7 mouse cellular contexts compared by ENCODE assay signal in the genomic region with DNA sequence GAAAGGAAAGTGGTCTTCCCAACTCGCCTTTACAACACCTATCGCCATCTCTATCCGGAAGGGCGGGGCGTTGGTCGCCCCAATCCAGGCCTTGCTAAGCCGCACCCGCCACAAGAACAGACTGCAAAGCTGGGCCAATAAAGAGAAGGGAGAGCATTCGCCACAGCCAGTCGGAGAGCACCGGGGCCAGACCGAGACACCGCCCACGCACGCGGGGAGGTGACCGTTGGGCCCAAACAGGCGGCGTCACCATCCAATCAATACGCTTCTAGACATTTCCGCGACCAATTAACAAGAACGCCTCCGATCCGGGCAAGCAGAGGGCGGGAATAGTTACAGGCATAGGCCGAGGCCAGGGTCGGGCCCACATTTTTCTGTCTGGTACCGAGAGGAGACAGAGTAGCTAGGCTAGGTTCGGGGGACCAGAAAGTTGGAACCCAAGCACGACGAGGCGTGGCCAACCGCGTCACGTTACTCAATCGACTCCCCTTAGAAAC. TPM values are rescaled to one million over a fixed set of nuclear protein-coding genes. Genes with fewer than 3 reads are reported as not detected.
DNase-seq lines count a peak whose midpoint lies in the region; ATAC-seq and TF ChIP-seq lines count a peak whose summit lies in the region.

No protein-coding gene starts in this region.

- H3K9ac ChIP-seq in intestine, postnatal 0 days (ENCODE audit: low read depth, low read length), result peak overlapping the region; percentile 97
- peak overlapping the region; percentile 93 for H3K9ac ChIP-seq in midbrain, embryonic 12.5 days (replicated peaks)

- no peak for TF ChIP-seq CTCF in intestine, postnatal 0 days (IDR thresholded peaks at IDR 0.05; ENCODE audit: low read depth)
- TF ChIP-seq CTCF in small intestine, adult 2 months (IDR thresholded peaks at IDR 0.05; ENCODE audit: extremely low read depth, insufficient read length, insufficient replicate concordance, low read depth, low read length), result no peak

- intact Hi-C loops in left cerebral cortex, postnatal 4 days (cut with DNase I), result loop anchor here (10.0 kb wide), 1 partner anchor 215 kb away; no protein-coding TSS in a partner anchor

- no peaks in the 10 kb centered on the region for H3K27me3 ChIP-seq in embryonic facial prominence, embryonic 10.5 days (replicated peaks; ENCODE audit: low read depth, poor library complexity, severe bottlenecking)
- no peaks in the 10 kb centered on the region for H3K27me3 ChIP-seq in intestine, postnatal 0 days (replicated peaks; ENCODE audit: control insufficient read depth, insufficient read depth, low read length)
- no peaks in the 10 kb centered on the region for H3K27me3 ChIP-seq in midbrain, embryonic 12.5 days
- no peaks in the 10 kb centered on the region for H3K27me3 ChIP-seq in small intestine, adult 2 months (ENCODE audit: control insufficient read depth, insufficient read depth, low read length)

- H3K36me3 ChIP-seq in embryonic facial prominence, embryonic 10.5 days (replicated peaks), result peaks cover 23% of the 10 kb centered on the region
- peaks cover 8% of the 10 kb centered on the region; the same call in 1 of the 2 replicates for H3K36me3 ChIP-seq in intestine, postnatal 0 days (ENCODE audit: control insufficient read depth, insufficient read depth)
- H3K36me3 ChIP-seq in midbrain, embryonic 12.5 days, result peaks cover 14% of the 10 kb centered on the region
- peaks cover 10% of the 10 kb centered on the region for H3K36me3 ChIP-seq in small intestine, adult 2 months (ENCODE audit: control insufficient read depth, insufficient read depth, low read length)

- peak; percentile 55; the same call in 1 of the 2 replicates for TF ChIP-seq POLR2A in small intestine, adult 2 months (IDR thresholded peaks at IDR 0.05; ENCODE audit: low read depth, low read length)

- peak overlapping the region; percentile 93 for H3K4me3 ChIP-seq in embryonic facial prominence, embryonic 10.5 days
- peak overlapping the region; percentile 96 for H3K4me3 ChIP-seq in intestine, postnatal 0 days (ENCODE audit: low read depth, low read length)
- H3K4me3 ChIP-seq in midbrain, embryonic 12.5 days, result peak overlapping the region; percentile 90
- H3K4me3 ChIP-seq in small intestine, adult 2 months (ENCODE audit: low read depth, low read length), result peak overlapping the region; percentile 87

- peak; percentile 88 for ATAC-seq in intestine, postnatal 0 days
- peak; percentile 94 for ATAC-seq in midbrain, embryonic 12.5 days (ENCODE audit: low FRiP score, low read depth)

- no peaks in the 10 kb centered on the region for H3K9me3 ChIP-seq in embryonic facial prominence, embryonic 10.5 days
- no peaks in the 10 kb centered on the region for H3K9me3 ChIP-seq in intestine, postnatal 0 days (ENCODE audit: control insufficient read depth)
- H3K9me3 ChIP-seq in midbrain, embryonic 12.5 days, result no peaks in the 10 kb centered on the region

- H3K4me2 ChIP-seq in intestine, postnatal 0 days (replicated peaks; ENCODE audit: low read depth), result peak overlapping the region; percentile 74
- peak overlapping the region; percentile 75 for H3K4me2 ChIP-seq in midbrain, embryonic 12.5 days (replicated peaks)

- WGBS in embryonic facial prominence, embryonic 10.5 days, result under 1% methylated on average over 37 of the region's 37 CpGs
- 0% methylated on average over 37 of the region's 37 CpGs for WGBS in intestine, postnatal 0 days
- WGBS in midbrain, embryonic 12.5 days, result under 1% methylated on average over 37 of the region's 37 CpGs
- under 1% methylated on average over 37 of the region's 37 CpGs for whole genome bisulfite sequencing in small intestine, adult 2 months

- H3K4me1 ChIP-seq in embryonic facial prominence, embryonic 10.5 days, result peaks cover 21% of the 10 kb centered on the region
- peaks cover 5% of the 10 kb centered on the region; the same call in 1 of the 2 replicates for H3K4me1 ChIP-seq in intestine, postnatal 0 days (replicated peaks; ENCODE audit: control insufficient read depth, insufficient read depth, low read length)
- peaks cover 29% of the 10 kb centered on the region for H3K4me1 ChIP-seq in midbrain, embryonic 12.5 days
- peaks cover 5% of the 10 kb centered on the region; the same call in 1 of the 2 replicates for H3K4me1 ChIP-seq in small intestine, adult 2 months (ENCODE audit: control insufficient read depth, insufficient read depth, insufficient read length, low read length)

- H3K27ac ChIP-seq in embryonic facial prominence, embryonic 10.5 days (replicated peaks), result peak overlapping the region; percentile 99
- H3K27ac ChIP-seq in intestine, postnatal 0 days (ENCODE audit: low read depth, low read length), result peak overlapping the region; percentile 99
- H3K27ac ChIP-seq in midbrain, embryonic 12.5 days (replicated peaks), result peak overlapping the region; percentile 93
- H3K27ac ChIP-seq in small intestine, adult 2 months (ENCODE audit: insufficient read depth, low read depth, low read length), result peak overlapping the region; percentile 99

- DNase-seq in adrenal gland, postnatal 10 days, result peak; percentile 97
- peak; percentile 98 for DNase-seq in embryonic facial prominence, embryonic 10.5 days (ENCODE audit: low spot score)
- DNase-seq in gonadal fat pad, adult 2 months (ENCODE audit: low read depth), result peak; percentile 70
- peak; percentile 97 for DNase-seq in left cerebral cortex, postnatal 4 days

RNA-seq across cellular contexts. Expression of a gene that starts 0.5 kb away (rescaled TPM):
- 10 to 100 TPM; 52.0 to 63.0 TPM for total RNA-seq in adrenal gland, postnatal 10 days (2021)
- 84.2 and 96.8 TPM in 2 replicates for polyA plus RNA-seq in embryonic facial prominence, embryonic 10.5 days (2016; fragmentation: Nextera tagmentation; extraction: Ambion mirVana)
- 33.8 and 37.7 TPM in 2 replicates for polyA plus RNA-seq in gonadal fat pad, adult 2 months (2012; rRNA removed)
- 29.7 and 30.2 TPM in 2 replicates for polyA plus RNA-seq in intestine, postnatal 0 days (2015; fragmentation: Nextera tagmentation; extraction: Ambion mirVana)
- 10 to 100 TPM; 70.2 to 72.0 TPM for total RNA-seq in left cerebral cortex, postnatal 4 days (2021)
- 81.8 and 85.3 TPM in 2 replicates for polyA plus RNA-seq in midbrain, embryonic 12.5 days (2016; fragmentation: Nextera tagmentation; extraction: Ambion mirVana)
- 9.6 and 19.4 TPM in 2 replicates for polyA plus RNA-seq in small intestine, adult 2 months (2012; rRNA removed)

RNA-seq across cellular contexts. Expression of a gene that starts 27.3 kb away (rescaled TPM):
- 10 to 100 TPM; 21.6 to 25.9 TPM for total RNA-seq in adrenal gland, postnatal 10 days (2021)
- 10.9 and 11.9 TPM in 2 replicates for polyA plus RNA-seq in embryonic facial prominence, embryonic 10.5 days (2016; fragmentation: Nextera tagmentation; extraction: Ambion mirVana)
- polyA plus RNA-seq in gonadal fat pad, adult 2 months (2012; rRNA removed), result 28.6 and 32.8 TPM in 2 replicates
- polyA plus RNA-seq in intestine, postnatal 0 days (2015; fragmentation: Nextera tagmentation; extraction: Ambion mirVana), result 5.5 and 7.4 TPM in 2 replicates
- total RNA-seq in left cerebral cortex, postnatal 4 days (2021), result 1 to 10 TPM; 4.5 to 4.8 TPM
- polyA plus RNA-seq in midbrain, embryonic 12.5 days (2016; fragmentation: Nextera tagmentation; extraction: Ambion mirVana), result 6.7 and 7.8 TPM in 2 replicates
- 9.6 and 15.6 TPM in 2 replicates for polyA plus RNA-seq in small intestine, adult 2 months (2012; rRNA removed)

RNA-seq across cellular contexts. Expression of a gene that starts 48.2 kb away (rescaled TPM):
- total RNA-seq in adrenal gland, postnatal 10 days (2021), result not detected
- polyA plus RNA-seq in embryonic facial prominence, embryonic 10.5 days (2016; fragmentation: Nextera tagmentation; extraction: Ambion mirVana), result 0.16 TPM in 1 of 2 replicates, not detected in the other
- polyA plus RNA-seq in gonadal fat pad, adult 2 months (2012; rRNA removed), result 0.09 TPM in 1 of 2 replicates, not detected in the other
- not detected in 2 replicates for polyA plus RNA-seq in intestine, postnatal 0 days (2015; fragmentation: Nextera tagmentation; extraction: Ambion mirVana)
- total RNA-seq in left cerebral cortex, postnatal 4 days (2021), result not detected
- polyA plus RNA-seq in midbrain, embryonic 12.5 days (2016; fragmentation: Nextera tagmentation; extraction: Ambion mirVana), result 0.18 and 0.23 TPM in 2 replicates
- 0.24 TPM in 1 of 2 replicates, not detected in the other for polyA plus RNA-seq in small intestine, adult 2 months (2012; rRNA removed)

Comparison
In these comparisons a context has a peak if more than half of its experiments do, and no peak if none do; other contexts are left out.
1. Peak in every context shown above with its lines: DNase-seq, ATAC-seq, H3K4me3 ChIP-seq and H3K27ac ChIP-seq.